9 mouse cellular contexts compared by ENCODE assay signal in the genomic region with DNA sequence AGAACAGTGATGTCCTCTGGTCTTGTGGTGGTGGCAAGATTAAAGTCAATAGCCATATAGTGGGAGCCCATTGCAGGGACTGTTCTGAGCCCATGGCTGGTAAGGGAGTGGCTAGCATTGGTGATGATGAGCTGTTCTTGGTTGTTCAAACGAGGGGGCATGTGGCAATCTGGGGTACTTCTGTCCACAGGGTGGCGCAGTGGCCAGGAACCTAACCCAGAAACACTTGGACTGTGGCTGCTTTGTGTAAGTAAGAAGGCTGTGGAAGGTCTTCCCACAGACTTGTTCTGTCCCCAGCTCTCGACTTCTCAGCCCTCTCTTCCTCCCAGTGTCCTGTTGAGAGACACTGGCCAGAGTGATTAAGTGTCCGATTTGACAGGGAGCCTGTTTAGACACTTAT. TPM values are rescaled to one million over a fixed set of nuclear protein-coding genes. Genes with fewer than 3 reads are reported as not detected.
A peak's percentile ranks its signal among the peaks of the same experiment; 100 is the strongest.
DNase-seq lines count a peak whose midpoint lies in the region; ATAC-seq lines count a peak whose summit lies in the region.
"Had no signal": no experiment of that assay in that cellular context is flagged by ENCODE, and none has a peak within 500 bp of the region (broad histone marks: within the 10 kb centered on the region; RNA-seq: fewer than 3 reads in every experiment).

No protein-coding gene starts in this region.

- no peaks in the 10 kb centered on the region for H3K9me3 ChIP-seq in stomach, embryonic 14.5 days (ENCODE audit: control insufficient read depth, low read depth, low read length)
- H3K9me3 ChIP-seq: G1E had no signal

- DNase-seq in gastrocnemius, postnatal 10 days: peak; percentile 55
- DNase-seq in gastrocnemius, postnatal 36 days: no peak
- peak; percentile 56 for DNase-seq in MN1 (ENCODE audit: low spot score)
- peak; percentile 81 to 85 for DNase-seq in cerebellum, postnatal 14 days
- DNase-seq in layer of hippocampus, adult 11-12 months (ENCODE audit: low spot score): peak; percentile 75

- H3K27ac ChIP-seq in stomach, embryonic 14.5 days (ENCODE audit: low read length): no peak overlapping the region

- 32% methylated on average over 4 of the region's 4 CpGs for WGBS in stomach, embryonic 14.5 days

- H3K4me1 ChIP-seq in stomach, embryonic 14.5 days (ENCODE audit: control insufficient read depth, insufficient read depth, low read length): no peaks in the 10 kb centered on the region

- intact Hi-C loops in gastrocnemius, postnatal 36 days (cut with DNase I): loop anchor here (2.0 kb wide), 1 partner anchor 262 kb away; a partner anchor contains a TSS

- H3K27me3 ChIP-seq in stomach, embryonic 14.5 days (ENCODE audit: control insufficient read depth, insufficient read depth, low read length): no peaks in the 10 kb centered on the region

- H3K4me2 ChIP-seq in stomach, embryonic 14.5 days (replicated peaks; ENCODE audit: low read depth, low read length): peak overlapping the region; percentile 15; the same call in 1 of the 2 replicates

- H3K9ac ChIP-seq in stomach, embryonic 14.5 days (replicated peaks; ENCODE audit: low read depth, low read length): no peak overlapping the region

- no peaks in the 10 kb centered on the region for H3K36me3 ChIP-seq in stomach, embryonic 14.5 days (ENCODE audit: control insufficient read depth, insufficient read depth, low read length)
- H3K36me3 ChIP-seq: G1E had no signal

- ATAC-seq in granulocyte monocyte progenitor cell, adult 5-6 weeks (replicated peaks; ENCODE audit: poor library complexity, severe bottlenecking): peak; percentile 63
- peak; percentile 62 for ATAC-seq in megakaryocyte-erythroid progenitor cell, adult 5-6 weeks (replicated peaks; ENCODE audit: low FRiP score, low TSS enrichment, poor library complexity, severe bottlenecking)
- no peak for ATAC-seq in stomach, embryonic 14.5 days (ENCODE audit: insufficient number of reproducible peaks, insufficient read depth, low FRiP score, low read depth)

- no peak overlapping the region for H3K4me3 ChIP-seq in stomach, embryonic 14.5 days (ENCODE audit: low read depth, low read length)

RNA-seq across cellular contexts. Expression of a gene that starts 9.0 kb away (rescaled TPM):
- 10 to 100 TPM in 1 of 2 experiments, 1 to 10 TPM in 1; 6.9 to 11.9 TPM for total RNA-seq in gastrocnemius, postnatal 10 days (2021)
- total RNA-seq in gastrocnemius, postnatal 36 days (2021): 1 to 10 TPM; 1.6 to 2.0 TPM
- total RNA-seq in granulocyte monocyte progenitor cell, adult 5-6 weeks (2014; fragmentation: Nextera tagmentation): not detected in 2 replicates
- total RNA-seq in granulocyte monocyte progenitor cell, adult 5-6 weeks (2017): not detected in 2 replicates
- total RNA-seq in megakaryocyte-erythroid progenitor cell, adult 5-6 weeks (2014; fragmentation: Nextera tagmentation): not detected in 2 replicates
- total RNA-seq in megakaryocyte-erythroid progenitor cell, adult 5-6 weeks (2017): not detected in 2 replicates
- 4.4 and 6.0 TPM in 2 replicates for polyA plus RNA-seq in stomach, embryonic 14.5 days (2014; fragmentation: Nextera tagmentation; extraction: Ambion mirVana)
- polyA plus RNA-seq: G1E had no signal

RNA-seq across cellular contexts. Expression of a gene that starts 56.6 kb away (rescaled TPM):
- total RNA-seq in gastrocnemius, postnatal 10 days (2021): 1 to 10 TPM; 9.8 to 9.9 TPM
- total RNA-seq in gastrocnemius, postnatal 36 days (2021): 1 to 10 TPM; 6.3 to 6.6 TPM
- 13.3 and 20.7 TPM in 2 replicates for total RNA-seq in granulocyte monocyte progenitor cell, adult 5-6 weeks (2014; fragmentation: Nextera tagmentation)
- total RNA-seq in granulocyte monocyte progenitor cell, adult 5-6 weeks (2017): 9.5 and 22.8 TPM in 2 replicates
- 29.1 and 66.3 TPM in 2 replicates for total RNA-seq in megakaryocyte-erythroid progenitor cell, adult 5-6 weeks (2014; fragmentation: Nextera tagmentation)
- total RNA-seq in megakaryocyte-erythroid progenitor cell, adult 5-6 weeks (2017): 28.2 and 33.5 TPM in 2 replicates
- 50.4 and 50.5 TPM in 2 replicates for polyA plus RNA-seq in stomach, embryonic 14.5 days (2014; fragmentation: Nextera tagmentation; extraction: Ambion mirVana)

Comparison
In these comparisons a context has a peak if more than half of its experiments do, and no peak if none do; other contexts are left out.
1. DNase-seq: peak in gastrocnemius, postnatal 10 days (single experiment), MN1 (single experiment), cerebellum, postnatal 14 days (2 of 2) and layer of hippocampus, adult 11-12 months (single experiment); none in gastrocnemius, postnatal 36 days (0 of 2).